Mouse (Mus musculus) liver, adult 2 months (tissue): Measurements from ENCODE around the gene Naaa.

ENCODE experiments used
- CTCF ChIP-seq: fragments of 200-500 bp; IDR thresholded peaks from 2 replicates; pipeline ENCODE4 v1.5.1; 2011; ENCODE audit warnings: low read depth, low read length, control low read depth
- POLR2A ChIP-seq: fragments of 200-500 bp; IDR thresholded peaks from 2 replicates; pipeline ENCODE4 v1.6.1; 2011; ENCODE audit warnings: low read length, control low read depth; ENCODE audit not compliant: insufficient read depth; ENCODE audit errors: extremely low read depth

DNA sequence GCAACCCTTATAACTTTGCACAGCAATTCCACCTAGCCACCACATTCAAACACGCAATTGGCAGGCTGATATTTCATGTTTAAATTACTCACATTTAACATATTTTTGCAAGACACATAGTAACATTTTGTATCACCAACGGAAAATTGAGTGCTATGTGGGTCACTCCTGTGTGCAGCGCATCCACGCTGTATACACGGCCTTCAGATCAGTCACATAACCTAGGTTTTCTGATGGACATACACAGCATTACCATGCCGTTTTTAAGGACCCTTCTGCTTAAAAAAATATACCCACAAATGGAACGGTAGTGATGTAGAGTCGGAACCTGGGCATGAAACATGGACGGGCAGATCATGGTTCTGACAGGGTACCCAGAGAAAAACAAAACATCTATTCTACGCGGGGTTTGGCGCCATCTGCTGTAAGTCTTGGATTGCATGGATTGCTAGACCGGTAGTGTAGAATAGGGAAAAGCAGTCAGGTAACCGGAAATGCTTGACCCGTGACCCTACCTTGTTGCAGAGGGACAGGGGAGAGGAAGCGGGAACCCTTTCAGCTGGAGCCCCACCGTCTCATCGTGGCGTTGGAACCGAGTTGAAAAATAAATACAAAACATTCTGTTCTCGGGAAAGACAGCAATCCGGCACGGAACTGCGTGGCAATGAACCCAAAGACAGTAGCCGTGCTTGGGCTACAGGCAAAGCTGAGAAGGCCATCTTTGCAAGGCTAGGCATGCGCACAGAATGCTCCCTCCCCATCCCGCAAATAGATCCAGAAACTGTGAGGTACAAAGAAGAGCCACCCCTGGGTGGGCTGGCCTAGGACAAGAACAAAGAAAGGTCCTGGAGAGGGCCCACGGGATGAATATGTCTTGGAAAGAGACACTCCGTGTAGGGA, 38.4 kb downstream of the Naaa start:
- TF ChIP-seq POLR2A (no peak), CTCF (peak; percentile 58)
